Mouse (Mus musculus): ENCODE results near the gene Lipk.

DNA sequence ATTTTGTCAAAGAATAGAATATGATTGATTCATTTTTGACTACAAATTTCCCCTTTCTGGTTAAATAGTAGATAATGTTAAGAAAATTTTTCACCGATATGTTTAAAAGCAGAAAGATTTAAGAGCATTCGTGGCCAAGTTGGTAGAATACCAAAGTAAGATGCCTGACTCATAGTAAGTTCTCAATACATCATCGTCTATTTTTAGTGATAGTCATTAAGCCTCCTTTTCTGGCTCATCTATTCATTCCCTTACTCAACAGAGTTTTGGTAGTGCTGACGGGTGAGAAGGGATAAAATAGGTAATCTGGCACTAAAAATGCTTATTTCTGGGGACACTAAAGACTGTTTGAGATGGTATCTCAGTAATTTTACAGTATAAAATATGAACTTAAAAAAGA, 56.0 kb downstream of the Lipk start:
- TF ChIP-seq EP300 (IDR thresholded peaks at IDR 0.05; ENCODE audit: low read depth) (no peak), CTCF (IDR thresholded peaks at IDR 0.05; ENCODE audit: low read depth) (no peak)
